Mouse (Mus musculus): ENCODE measurements around the gene Rere.

- TF ChIP-seq POLR2A (IDR thresholded peaks at IDR 0.05; ENCODE audit: borderline replicate concordance, extremely low read depth, insufficient read depth, insufficient read length, poor library complexity, severe bottlenecking), result no peak
- TF ChIP-seq CTCF (IDR thresholded peaks at IDR 0.05; ENCODE audit: borderline replicate concordance, extremely low read depth, insufficient read depth, insufficient read length), result no peak
Observed at GRCm38 (mm10) chr4:150355801-150356200, 74.4 kb downstream of the Rere start.
